Mouse (Mus musculus): ENCODE data around the gene Cflar.
"Not testable (repeated sequence)": the region's sequence is repeated elsewhere in the genome, so short reads cannot be mapped to it uniquely, and the experiment has no call there.

The Cflar gene

GRCm38 (mm10) chr1:58727747-58728589 lies 16.7 kb downstream of the Cflar start:
- no peak for DNase-seq (ENCODE audit: low spot score in 2 of 2)

- DNase-seq (ENCODE audit: low spot score in 2 of 2): no peak
Measured at GRCm38 (mm10) chr1:58728590-58728868, 17.2 kb downstream of the Cflar start.

DNA sequence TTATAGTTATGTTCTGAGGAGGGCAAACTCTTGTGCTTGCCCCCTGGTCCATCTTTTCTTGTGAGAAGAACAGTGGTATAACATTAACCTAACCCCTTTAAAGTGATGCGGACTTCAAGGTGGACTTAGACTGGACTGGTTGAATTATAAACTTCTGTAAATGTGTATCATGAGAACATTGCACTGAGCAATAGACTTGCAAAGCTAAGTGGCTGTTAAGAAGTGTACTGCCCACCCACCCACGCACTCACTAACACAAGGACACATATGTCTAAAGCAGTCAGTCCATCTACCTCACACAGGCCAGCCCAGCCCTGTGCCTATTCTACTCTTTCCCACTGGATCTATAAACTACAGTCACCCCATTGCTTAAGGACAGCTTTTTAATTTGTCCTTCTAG lies 22.3 kb downstream of the Cflar start:
- no peak for DNase-seq (ENCODE audit: low spot score in 2 of 2)

DNA sequence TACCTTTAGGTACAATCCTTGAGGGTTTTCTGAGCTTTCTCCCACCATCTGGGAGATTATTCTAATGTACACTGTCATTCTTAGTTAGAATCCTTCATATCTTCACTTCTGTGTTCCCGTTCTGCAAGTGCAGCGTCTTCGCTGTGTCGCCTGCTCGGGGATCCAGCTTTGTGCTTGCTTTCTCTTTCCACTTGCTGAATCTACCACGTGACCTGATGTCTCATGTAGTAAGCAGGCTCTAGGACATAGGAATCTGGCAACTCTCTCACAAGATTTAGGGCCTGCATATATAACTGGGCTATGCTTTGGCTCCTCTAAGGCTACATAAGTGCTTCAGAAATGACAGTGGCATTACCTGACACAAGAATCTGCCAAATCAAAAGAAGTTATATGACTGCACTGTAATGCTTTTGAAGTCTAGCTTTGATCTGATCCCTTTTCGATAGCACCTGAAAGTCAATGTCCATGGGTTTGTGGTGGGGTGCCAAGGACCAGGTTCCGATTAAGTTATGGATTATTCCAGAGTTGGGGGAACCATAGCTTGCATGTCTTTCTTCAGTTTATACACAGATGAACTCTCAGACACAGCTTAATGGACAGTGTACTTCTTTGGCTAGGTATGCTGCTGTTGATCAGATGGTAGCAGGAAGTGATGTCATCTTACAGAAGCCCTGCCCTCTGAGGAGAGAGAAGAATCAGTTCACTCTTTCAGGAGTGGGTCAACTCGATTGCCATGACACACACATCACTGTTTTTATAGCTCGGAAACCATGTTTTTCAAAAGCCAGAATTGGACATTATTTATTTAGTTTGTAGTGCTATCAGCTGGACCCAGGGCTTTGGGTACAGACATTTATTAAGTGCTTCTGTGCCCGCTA lies 23.0 kb downstream of the Cflar start:
- DNase-seq (ENCODE audit: low spot score in 2 of 2): no peak

DNA sequence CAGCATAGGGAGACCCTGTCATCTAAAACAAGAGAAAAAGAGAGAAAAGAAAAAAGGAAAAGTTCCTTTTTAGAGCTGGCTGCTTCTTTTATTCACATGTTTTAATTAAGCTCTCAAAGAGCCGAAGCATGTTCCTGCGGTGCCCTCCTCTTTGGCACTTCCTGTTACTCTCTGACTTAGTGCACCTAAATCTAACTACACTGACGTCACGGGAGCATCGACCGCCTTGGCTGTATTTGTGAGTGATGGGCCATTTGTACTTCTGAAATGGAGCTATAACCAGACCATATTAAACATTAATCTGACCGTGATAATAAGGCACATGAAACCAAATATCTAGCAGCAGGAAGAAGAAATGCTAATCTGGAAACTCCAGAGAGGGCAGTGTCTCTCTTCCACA lies 24.7 kb downstream of the Cflar start:
- DNase-seq (ENCODE audit: low spot score in 2 of 2): no peak

GRCm38 (mm10) chr1:58736968-58737367 lies 25.7 kb downstream of the Cflar start:
- DNase-seq (ENCODE audit: low spot score in 2 of 2): no peak

GRCm38 (mm10) chr1:58739529-58739928 lies 28.2 kb downstream of the Cflar start:
- DNase-seq (ENCODE audit: low spot score in 2 of 2): no peak

DNA sequence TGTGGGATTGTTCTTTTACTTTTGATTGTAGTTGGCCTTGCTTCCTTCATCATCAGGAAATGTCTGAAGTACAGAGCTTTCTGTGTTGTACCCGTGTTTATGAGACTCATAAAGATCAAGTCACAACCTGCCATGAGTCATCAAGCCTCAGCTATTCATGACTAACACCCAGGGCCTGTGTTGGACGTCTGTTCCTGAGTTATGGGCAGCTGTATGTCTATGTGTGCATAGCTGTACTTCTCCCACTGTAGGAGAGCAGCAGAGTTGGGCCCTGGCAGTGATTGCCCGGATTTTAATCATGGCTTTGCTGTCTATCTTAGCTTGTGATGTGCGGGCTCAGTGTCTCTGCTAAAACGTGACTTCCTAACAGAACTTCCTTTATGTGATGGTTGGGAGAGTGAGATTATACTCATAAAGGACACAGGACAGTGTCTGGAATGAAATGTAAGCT lies 31.3 kb downstream of the Cflar start:
- no peak for DNase-seq (ENCODE audit: low spot score in 2 of 2)

DNA sequence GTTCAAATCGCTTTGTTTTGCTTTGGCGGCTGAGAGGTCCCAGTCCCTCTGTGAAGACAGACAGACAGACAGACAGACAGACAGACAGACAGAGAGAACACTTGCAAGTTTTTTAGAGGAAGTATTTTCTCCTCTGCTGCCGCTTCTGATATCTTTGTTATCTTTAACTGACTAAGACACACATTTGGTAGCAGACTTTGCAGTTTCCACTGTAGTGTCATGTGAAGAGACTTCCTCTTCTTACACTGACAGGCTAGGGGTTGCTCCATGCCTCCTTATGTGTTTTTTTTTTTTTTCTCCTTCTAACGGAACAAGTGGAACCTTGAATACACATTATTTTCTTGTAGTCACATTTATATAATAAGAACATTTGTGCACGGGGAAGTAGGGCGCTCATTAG lies 31.9 kb downstream of the Cflar start:
- DNase-seq (ENCODE audit: low spot score in 2 of 2): no peak

- no peak for DNase-seq (ENCODE audit: low spot score in 2 of 2)
Measured at GRCm38 (mm10) chr1:58744645-58745044, 33.3 kb downstream of the Cflar start.

DNA sequence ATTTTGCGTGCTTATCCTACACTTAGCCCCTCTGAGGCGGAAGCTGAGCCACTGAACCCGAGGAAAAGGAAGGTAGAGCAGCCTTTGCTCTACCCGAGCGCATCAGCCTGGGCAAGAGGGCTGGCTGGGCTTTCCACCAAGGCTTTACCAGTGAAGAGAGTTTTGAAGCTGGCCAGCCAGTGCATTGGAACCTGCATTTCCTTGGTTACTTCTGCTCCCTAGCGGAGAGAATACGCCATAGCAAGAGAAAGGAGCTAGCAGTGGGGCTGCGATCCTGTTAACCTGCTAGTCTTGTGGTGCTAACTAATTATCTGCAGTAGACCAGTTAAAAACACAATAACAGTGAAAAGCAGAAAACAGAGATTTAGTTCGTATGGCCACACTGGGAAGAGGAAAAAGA lies 35.6 kb downstream of the Cflar start:
- DNase-seq (ENCODE audit: low spot score in 2 of 2): no peak

DNA sequence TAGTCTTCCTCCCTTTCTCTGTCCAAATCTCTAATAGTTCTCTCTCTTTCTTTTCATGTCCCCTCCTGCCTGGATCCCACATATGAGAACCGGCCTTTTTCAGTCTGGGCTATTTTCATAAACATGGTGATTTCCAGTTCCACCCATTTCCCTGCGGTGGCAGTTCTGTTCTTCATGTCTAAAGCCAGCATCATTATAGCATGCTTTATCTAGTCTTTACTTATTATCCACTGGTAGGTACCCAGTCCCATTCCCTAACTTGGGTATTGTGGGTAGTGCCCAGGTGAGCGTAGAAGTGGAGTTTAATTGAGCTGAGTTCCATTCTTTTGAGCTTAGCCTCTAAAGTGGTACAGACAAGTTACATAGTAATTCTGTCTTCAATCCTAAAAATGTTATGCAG lies 48.1 kb downstream of the Cflar start:
- DNase-seq (ENCODE audit: low spot score in 2 of 2): no peak

DNA sequence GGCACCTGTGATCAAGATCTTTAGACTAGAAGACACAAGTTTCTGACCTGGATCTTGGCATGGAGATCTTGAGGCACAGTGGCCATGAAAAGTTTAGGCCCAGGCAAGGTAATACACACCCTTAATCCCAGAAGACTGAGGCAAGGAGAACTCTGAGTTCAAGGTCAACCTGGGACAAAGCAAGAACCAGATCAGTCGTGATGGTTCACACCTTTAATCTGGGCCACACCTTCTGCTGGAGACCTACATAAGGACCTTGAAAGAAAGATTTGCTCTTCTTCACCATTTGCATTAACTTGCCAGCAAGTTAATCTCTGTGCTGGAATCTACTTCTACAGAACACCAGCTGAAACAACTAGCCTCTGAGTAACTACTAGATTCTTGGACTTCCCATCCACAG lies 49.3 kb downstream of the Cflar start:
- DNase-seq (ENCODE audit: low spot score in 2 of 2): no peak

GRCm38 (mm10) chr1:58761391-58762275 lies 50.3 kb downstream of the Cflar start:
- DNase-seq (ENCODE audit: low spot score in 2 of 2): peak; percentile 34 to 41

DNA sequence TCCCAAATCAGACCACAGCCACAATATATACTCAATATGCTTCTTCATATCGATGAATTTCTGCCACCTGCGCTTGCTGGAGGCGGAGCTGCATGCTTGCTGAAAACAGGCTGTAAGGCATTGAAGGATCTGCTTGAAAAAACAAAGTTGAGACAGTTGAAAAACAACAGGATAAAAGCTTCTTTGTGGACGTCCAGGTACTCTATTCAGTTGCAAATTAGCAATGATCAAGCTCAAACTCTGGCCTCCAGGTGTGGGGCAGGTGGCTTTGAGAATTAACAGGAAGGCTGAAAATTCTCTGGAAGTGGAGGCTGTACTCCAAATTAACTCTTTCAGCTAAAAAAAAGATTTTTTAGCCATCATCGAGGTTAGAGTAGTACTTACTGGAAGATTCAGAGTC lies 51.3 kb downstream of the Cflar start:
- DNase-seq (ENCODE audit: low spot score in 2 of 2): no peak

DNA sequence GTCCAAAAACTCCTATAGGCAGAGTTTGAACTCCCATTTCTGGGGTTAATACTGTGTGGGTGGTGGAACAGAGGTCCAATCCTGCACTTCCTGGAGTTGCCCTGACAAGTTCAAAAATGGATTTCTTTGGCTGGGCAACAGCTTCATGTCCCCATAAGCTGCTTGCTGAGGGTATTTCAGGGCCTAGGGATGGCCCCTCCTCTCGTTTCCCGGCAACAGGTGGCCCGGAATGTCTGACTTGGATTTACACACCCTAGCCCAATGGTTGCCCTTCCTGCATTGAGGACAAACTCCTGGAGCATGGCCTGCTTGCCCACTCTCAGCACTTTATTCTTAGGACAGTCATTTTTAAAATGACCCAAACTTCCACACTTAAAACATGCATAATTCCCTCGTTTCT lies 55.1 kb downstream of the Cflar start:
- DNase-seq (ENCODE audit: low spot score in 2 of 2): not testable (repeated sequence)

- DNase-seq (ENCODE audit: low spot score in 2 of 2): no peak
Measured at GRCm38 (mm10) chr1:58769136-58769535, 57.8 kb downstream of the Cflar start.

DNA sequence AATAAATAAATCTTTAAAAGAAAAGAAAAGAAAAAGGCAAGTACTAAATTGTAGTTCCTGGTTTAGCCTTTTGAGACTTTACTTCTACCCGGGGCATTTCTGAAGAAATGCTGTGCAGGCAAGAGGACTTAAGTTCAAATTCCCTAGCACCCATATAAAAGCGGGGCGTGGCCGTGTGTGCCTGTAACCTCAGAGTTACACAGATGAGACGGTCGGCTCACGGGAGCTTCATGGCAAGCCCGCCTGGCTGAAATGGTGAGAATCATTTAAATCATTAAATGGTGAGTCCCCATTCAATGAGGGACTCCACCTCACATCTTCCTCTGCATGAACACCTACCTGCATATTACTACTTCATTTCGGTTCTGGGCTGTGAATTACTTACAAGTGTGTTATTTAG lies 58.4 kb downstream of the Cflar start:
- DNase-seq (ENCODE audit: low spot score in 2 of 2): no peak

DNA sequence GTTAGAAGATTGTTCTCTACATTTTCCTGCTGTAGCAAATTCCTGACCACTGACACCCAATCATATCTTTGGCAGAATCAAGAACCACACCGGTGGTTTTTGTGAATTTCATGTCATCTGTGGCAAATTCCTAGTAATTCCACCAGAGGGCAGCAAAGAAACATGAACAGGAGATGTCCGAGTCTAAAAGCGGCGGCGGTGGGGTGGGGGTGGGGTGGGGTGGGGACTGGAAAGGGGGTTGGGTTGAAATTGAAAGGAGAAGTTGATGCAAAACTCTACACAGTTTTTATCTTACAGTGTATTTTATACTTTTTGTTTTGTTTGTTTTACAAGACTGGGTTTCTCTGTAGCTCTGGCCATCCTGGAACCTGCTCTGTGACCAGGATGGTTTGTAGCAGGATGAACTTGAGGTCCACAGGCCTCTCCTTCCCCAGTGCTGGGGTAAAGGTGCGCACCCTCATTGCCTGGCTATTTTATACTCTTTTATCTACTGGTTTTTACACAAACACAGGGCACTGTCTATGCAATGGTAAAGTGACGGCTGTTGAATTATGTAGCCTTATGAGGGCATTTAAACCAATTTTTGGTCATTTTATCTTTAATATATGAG lies 58.9 kb downstream of the Cflar start:
- peak; percentile 50 to 60 for DNase-seq (ENCODE audit: low spot score in 2 of 2)

- DNase-seq (ENCODE audit: low spot score in 2 of 2): no peak
Measured at GRCm38 (mm10) chr1:58772084-58772483, 60.8 kb downstream of the Cflar start.

DNA sequence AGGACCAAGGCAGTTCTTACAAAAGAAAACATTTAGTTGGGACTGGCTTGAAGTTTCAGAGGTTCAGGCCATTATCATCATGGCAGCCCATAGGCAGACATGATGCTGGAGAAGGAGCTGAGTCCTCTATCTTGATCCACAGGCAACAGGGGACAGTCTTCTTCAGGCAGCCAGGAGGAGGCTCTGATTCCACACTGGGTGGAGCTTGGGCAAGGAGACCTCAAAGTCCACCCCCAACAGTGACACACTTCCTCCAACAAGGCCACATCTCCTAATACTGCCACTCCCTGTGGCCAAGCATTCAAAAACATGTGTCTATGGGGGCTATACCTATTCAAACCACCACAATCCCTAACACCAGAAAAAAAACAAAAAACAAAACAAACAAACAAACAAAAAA lies 62.0 kb downstream of the Cflar start:
- no peak for DNase-seq (ENCODE audit: low spot score in 2 of 2)

- peak in 1 of 2 experiments; percentile 37 for DNase-seq (ENCODE audit: low spot score in 2 of 2)
Measured at GRCm38 (mm10) chr1:58773905-58774304, 62.6 kb downstream of the Cflar start.

Data from heart, adult 9 months (tissue).